Comparison of ENCODE assay signal across 8 mouse cellular contexts in genomic region chr3:95794299-95794698, GRCm38 (mm10).
"Had no signal": no experiment of that assay in that cellular context is flagged by ENCODE, and none has a peak within 500 bp of the region (broad histone marks: within the 10 kb centered on the region; RNA-seq: fewer than 3 reads in every experiment).

No protein-coding gene starts in this region.

- DNase-seq: kidney, adult 2 months; kidney, postnatal 25 days; layer of hippocampus, adult 9-11 months; liver, embryonic 13.5 days; lung, adult 2 months; midbrain, embryonic 14.5 days; thymus, postnatal 25 days had no signal

- ATAC-seq: intestine, postnatal 0 days had no signal
